Mouse (Mus musculus) kidney, adult 2 months (tissue): Measurements from ENCODE around the gene Add3. TPM values are rescaled to one million over a fixed set of nuclear protein-coding genes. Genes with fewer than 3 reads are reported as not detected.

Experiments
- DNase-seq: peaks from one replicate; pipeline ENCODE4 v3.0.0; 2021
- H3K27ac ChIP-seq: fragments of 200-500 bp; 2 replicates; pipeline ENCODE4 v1.5.1; 2012; ENCODE audit warnings: low read depth, low read length, control low read depth, inconsistent platforms; ENCODE audit not compliant: insufficient read depth
- H3K27me3 ChIP-seq: fragments of 200-500 bp; replicated peaks from 2 replicates; pipeline ENCODE4 v1.6.1; 2012; ENCODE audit warnings: mild to moderate bottlenecking, moderate library complexity, low read length, inconsistent platforms; ENCODE audit not compliant: control insufficient read depth, insufficient read depth
- H3K36me3 ChIP-seq: fragments of 200-500 bp; 2 replicates; pipeline ENCODE4 v1.6.1; 2012; ENCODE audit warnings: mild to moderate bottlenecking, moderate library complexity, low read length, inconsistent platforms; ENCODE audit not compliant: control insufficient read depth, insufficient read depth
- H3K4me1 ChIP-seq: fragments of 200-500 bp; 2 replicates; pipeline ENCODE4 v1.6.1; 2011; ENCODE audit warnings: low read length; ENCODE audit not compliant: control insufficient read depth, insufficient read depth
- H3K4me3 ChIP-seq: fragments of 200-500 bp; 2 replicates; pipeline ENCODE4 v1.5.1; 2011; ENCODE audit warnings: mild to moderate bottlenecking, low read depth, low read length, control low read depth; ENCODE audit not compliant: insufficient read depth
- CTCF ChIP-seq: fragments of 200-500 bp; conservative IDR thresholded peaks from 2 replicates; pipeline ENCODE4 v1.5.1; 2011; ENCODE audit warnings: low read depth, mild to moderate bottlenecking, control low read depth, low read length, moderate library complexity, mixed read lengths; ENCODE audit not compliant: insufficient read depth, insufficient read length
- POLR2A ChIP-seq: fragments of 200-500 bp; IDR thresholded peaks from one replicate; pipeline ENCODE4 v1.6.1; 2011; ENCODE audit warnings: low read depth, low read length, control low read depth
- WGBS: fragments of 180-500 bp; shearing (Covaris S2); methylation state at CpG from one replicate; pipeline ENCODE4 v1.1.7; 2018; 5-methylcytosine and 5-hydroxymethylcytosine counted together
- polyA plus RNA-seq: library from polyadenylated mRNA; depleted of rRNA; stranded (reverse); fragments of >200 nt; gene quantifications from 2 replicates; pipeline ENCODE4 v1.2.3, GENCODE M21; 2012

Gene Add3
- polyA plus RNA-seq, 1 experiment: 61.6 TPM

GRCm38 (mm10) chr19:53154156-53154555 lies 13.9 kb downstream of the Add3 start:
- Histone ChIP-seq H3K27me3 (no peaks in the 10 kb centered on the region), H3K36me3 (no peaks in the 10 kb centered on the region), H3K4me3 (no peak overlapping the region), H3K27ac (no peak overlapping the region), H3K4me1 (peaks cover 6% of the 10 kb centered on the region; the same call in 1 of the 2 replicates)
- no peak for TF ChIP-seq CTCF
- TF ChIP-seq POLR2A: no peak
- DNase-seq: no peak
- WGBS: 88% methylated on average over 3 of the region's 3 CpGs

GRCm38 (mm10) chr19:53156361-53156760 lies 16.1 kb downstream of the Add3 start:
- H3K36me3 ChIP-seq: no peaks in the 10 kb centered on the region
- DNase-seq: no peak
- no peak overlapping the region for H3K4me3 ChIP-seq
- H3K27me3 ChIP-seq: no peaks in the 10 kb centered on the region
- H3K27ac ChIP-seq: no peak overlapping the region
- WGBS: 87% methylated on average over 3 of the region's 3 CpGs
- no peak for TF ChIP-seq POLR2A
- TF ChIP-seq CTCF: no peak
- no peaks in the 10 kb centered on the region for H3K4me1 ChIP-seq

- H3K36me3 ChIP-seq: no peaks in the 10 kb centered on the region
- H3K27me3 ChIP-seq: no peaks in the 10 kb centered on the region
- no peak for DNase-seq
- TF ChIP-seq CTCF: no peak
- no peak for TF ChIP-seq POLR2A
- H3K27ac ChIP-seq: no peak overlapping the region
- no peak overlapping the region for H3K4me3 ChIP-seq
- WGBS: 81% methylated on average over 5 of the region's 5 CpGs
- H3K4me1 ChIP-seq: no peaks in the 10 kb centered on the region
These were observed 16.9 kb downstream of the Add3 start for GRCm38 (mm10) chr19:53157176-53157575.

GRCm38 (mm10) chr19:53159351-53159750 lies 19.1 kb downstream of the Add3 start:
- no peak overlapping the region for H3K4me3 ChIP-seq
- TF ChIP-seq POLR2A (no peak), CTCF (no peak)
- H3K36me3 ChIP-seq: no peaks in the 10 kb centered on the region
- DNase-seq: no peak
- no peak overlapping the region for H3K27ac ChIP-seq
- 78% methylated on average over 7 of the region's 7 CpGs for WGBS
- no peaks in the 10 kb centered on the region; the same call in 1 of the 2 replicates for H3K4me1 ChIP-seq
- no peaks in the 10 kb centered on the region for H3K27me3 ChIP-seq

- H3K4me1 ChIP-seq: peaks cover 14% of the 10 kb centered on the region
- DNase-seq: no peak
- no peak overlapping the region for H3K27ac ChIP-seq
- TF ChIP-seq POLR2A (no peak), CTCF (no peak)
- H3K27me3 ChIP-seq: no peaks in the 10 kb centered on the region
- no peaks in the 10 kb centered on the region for H3K36me3 ChIP-seq
- no peak overlapping the region for H3K4me3 ChIP-seq
- WGBS: 85% methylated on average over 6 of the region's 6 CpGs
These were observed 22.7 kb downstream of the Add3 start for GRCm38 (mm10) chr19:53162927-53163326.

GRCm38 (mm10) chr19:53164645-53165044 lies 24.4 kb downstream of the Add3 start:
- Histone ChIP-seq H3K27ac (no peak overlapping the region), H3K36me3 (no peaks in the 10 kb centered on the region), H3K4me1 (peaks cover 14% of the 10 kb centered on the region), H3K4me3 (no peak overlapping the region), H3K27me3 (no peaks in the 10 kb centered on the region)
- WGBS: 71% methylated on average over 7 of the region's 7 CpGs
- TF ChIP-seq POLR2A (no peak), CTCF (no peak)
- no peak for DNase-seq

- H3K4me3 ChIP-seq: no peak overlapping the region
- peaks cover 14% of the 10 kb centered on the region for H3K4me1 ChIP-seq
- 14% methylated on average over 4 of the region's 4 CpGs for WGBS
- H3K27me3 ChIP-seq: no peaks in the 10 kb centered on the region
- peak; percentile 59 for DNase-seq
- H3K27ac ChIP-seq: no peak overlapping the region
- TF ChIP-seq POLR2A (no peak), CTCF (no peak)
- H3K36me3 ChIP-seq: no peaks in the 10 kb centered on the region
These were observed 25.3 kb downstream of the Add3 start for GRCm38 (mm10) chr19:53165305-53166240.
